Comparison of ENCODE assay signal across 16 mouse cellular contexts in the genomic region with DNA sequence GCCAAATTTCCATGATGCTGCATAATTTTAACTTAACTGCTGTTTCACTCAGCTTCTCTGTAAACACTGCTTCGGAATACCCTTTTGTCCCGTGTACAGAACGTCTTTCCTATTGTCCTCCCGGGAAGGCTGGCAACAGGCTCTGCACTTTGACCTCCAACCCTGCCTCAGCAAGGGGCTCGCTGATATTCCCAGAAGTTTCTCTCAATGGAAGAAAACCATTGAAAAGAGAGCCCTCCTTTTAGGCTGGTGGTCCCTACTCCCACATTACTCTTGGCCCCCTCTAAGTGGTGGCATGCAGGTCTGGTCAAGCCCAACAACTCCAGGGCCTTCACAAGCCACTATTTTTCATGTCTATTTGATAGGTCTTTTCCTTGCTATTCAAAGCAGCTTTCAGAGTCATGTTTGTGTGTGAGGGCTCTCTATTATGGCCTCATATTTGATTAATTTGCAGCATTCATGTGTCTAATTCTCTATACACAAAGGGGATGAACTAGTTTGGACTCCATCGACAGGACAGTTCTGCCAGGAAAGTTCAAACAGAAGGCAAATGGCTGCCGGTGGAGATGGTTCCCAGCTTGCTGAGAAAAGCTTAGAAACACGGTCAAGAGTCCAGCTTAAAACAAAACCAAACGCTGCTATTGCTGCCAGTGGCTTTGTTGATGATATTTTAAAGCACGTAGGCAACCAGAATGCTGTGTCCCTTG.
DNase-seq lines count a peak whose midpoint lies in the region; ATAC-seq lines count a peak whose summit lies in the region.
"Had no signal": no experiment of that assay in that cellular context is flagged by ENCODE, and none has a peak within 500 bp of the region (broad histone marks: within the 10 kb centered on the region; RNA-seq: fewer than 3 reads in every experiment).

No protein-coding gene starts in this region.

- peaks cover 55% of the 10 kb centered on the region for H3K4me1 ChIP-seq in embryonic facial prominence, embryonic 10.5 days
- H3K4me1 ChIP-seq in forebrain, embryonic 11.5 days (replicated peaks; ENCODE audit: control insufficient read depth, insufficient read depth, low read length), result no peaks in the 10 kb centered on the region
- H3K4me1 ChIP-seq: forebrain, embryonic 15.5 days; liver, embryonic 12.5 days had no signal

- no peak overlapping the region for H3K9ac ChIP-seq in forebrain, embryonic 11.5 days (ENCODE audit: low read length)
- H3K9ac ChIP-seq: forebrain, embryonic 15.5 days; liver, embryonic 12.5 days had no signal

- H3K4me3 ChIP-seq in embryonic facial prominence, embryonic 10.5 days, result no peak overlapping the region
- no peak overlapping the region for H3K4me3 ChIP-seq in forebrain, embryonic 11.5 days (ENCODE audit: low read depth, low read length)
- H3K4me3 ChIP-seq: forebrain, embryonic 15.5 days; liver, embryonic 12.5 days had no signal

- peak; percentile 32 to 50 for DNase-seq in kidney, postnatal 4 days
- DNase-seq in kidney, adult 18-20 months, result no peak
- peak; percentile 15 for DNase-seq in urinary bladder, postnatal 14 days (ENCODE audit: low spot score)
- no peak for DNase-seq in urinary bladder, postnatal 4 days (ENCODE audit: low spot score in 2 of 2)
- peak; percentile 17 to 57 for DNase-seq in lung, postnatal 4 days
- no peak for DNase-seq in embryonic facial prominence, embryonic 10.5 days (ENCODE audit: low spot score)
- DNase-seq in forebrain, embryonic 11.5 days (ENCODE audit: low spot score), result no peak
- DNase-seq: adrenal gland, adult 8-10 months; cerebellum, adult 2 months; kidney, postnatal 14 days; layer of hippocampus, adult 9-11 months; right cerebral cortex, postnatal 14 days had no signal

- 41% methylated on average over 10 of the region's 10 CpGs for WGBS in embryonic facial prominence, embryonic 10.5 days
- WGBS in forebrain, embryonic 11.5 days, result 32% methylated on average over 10 of the region's 10 CpGs

- H3K27ac ChIP-seq in embryonic facial prominence, embryonic 10.5 days (replicated peaks), result no peak overlapping the region
- H3K27ac ChIP-seq in forebrain, embryonic 11.5 days (ENCODE audit: low read depth, low read length), result no peak overlapping the region
- H3K27ac ChIP-seq: forebrain, embryonic 15.5 days; liver, embryonic 12.5 days had no signal

- no peak for ATAC-seq in forebrain, embryonic 11.5 days (replicated peaks; ENCODE audit: low FRiP score)
- ATAC-seq: forebrain, embryonic 15.5 days; inflammation-experienced regulatory T-cells, adult 6 months; liver, embryonic 12.5 days had no signal

- no peaks in the 10 kb centered on the region for H3K27me3 ChIP-seq in embryonic facial prominence, embryonic 10.5 days (replicated peaks; ENCODE audit: low read depth, poor library complexity, severe bottlenecking)
- H3K27me3 ChIP-seq in forebrain, embryonic 11.5 days (ENCODE audit: control insufficient read depth, insufficient read depth, low read length), result no peaks in the 10 kb centered on the region
- H3K27me3 ChIP-seq: forebrain, embryonic 15.5 days; liver, embryonic 12.5 days had no signal

- H3K36me3 ChIP-seq in embryonic facial prominence, embryonic 10.5 days (replicated peaks), result 0 out of 2 replicates have a peak, but pooled peaks cover 5% of the 10 kb centered on the region
- no peaks in the 10 kb centered on the region for H3K36me3 ChIP-seq in forebrain, embryonic 11.5 days (ENCODE audit: control insufficient read depth, insufficient read depth, low read length)
- H3K36me3 ChIP-seq: forebrain, embryonic 15.5 days; G1E; liver, embryonic 12.5 days had no signal

- no peak overlapping the region for H3K4me2 ChIP-seq in forebrain, embryonic 11.5 days (ENCODE audit: low read depth, low read length, severe bottlenecking)
- H3K4me2 ChIP-seq: forebrain, embryonic 15.5 days; liver, embryonic 12.5 days had no signal

- no peaks in the 10 kb centered on the region for H3K9me3 ChIP-seq in embryonic facial prominence, embryonic 10.5 days
- no peaks in the 10 kb centered on the region for H3K9me3 ChIP-seq in forebrain, embryonic 11.5 days (ENCODE audit: control insufficient read depth, low read length)
- H3K9me3 ChIP-seq: forebrain, embryonic 15.5 days; liver, embryonic 12.5 days had no signal

Comparison
In these comparisons a context has a peak if more than half of its experiments do, and no peak if none do; other contexts are left out.
1. DNase-seq: peak in kidney, postnatal 4 days (2 of 2), urinary bladder, postnatal 14 days (single experiment) and lung, postnatal 4 days (2 of 2); none in kidney, adult 18-20 months (single experiment), urinary bladder, postnatal 4 days (0 of 2), embryonic facial prominence, embryonic 10.5 days (single experiment) and forebrain, embryonic 11.5 days (single experiment).